Mouse (Mus musculus) kidney, embryonic 14.5 days (tissue): ENCODE results near the gene Commd1. TPM values are rescaled to one million over a fixed set of nuclear protein-coding genes. Genes with fewer than 3 reads are reported as not detected.

Experiments
- ATAC-seq: fragments of 200-750 bp; cut with Nextera tagmentation; 2 replicates; pipeline ENCODE4 v1.8.0; 2017; ENCODE audit warnings: moderate number of reproducible peaks, mild to moderate bottlenecking, moderate TSS enrichment, moderate library complexity; ENCODE audit not compliant: low FRiP score, low TSS enrichment
- H3K27ac ChIP-seq: fragments of 300-500 bp; sonication (generic); 2 replicates; pipeline ENCODE4 v1.5.1; 2014; ENCODE audit warnings: low read depth, mild to moderate bottlenecking, low read length, moderate library complexity, mixed read lengths
- H3K27me3 ChIP-seq: fragments of 300-500 bp; sonication (generic); 2 replicates; pipeline ENCODE4 v1.6.1; 2014; ENCODE audit warnings: mild to moderate bottlenecking, low read length; ENCODE audit not compliant: control insufficient read depth, insufficient read depth
- H3K36me3 ChIP-seq: fragments of 300-500 bp; sonication (generic); 2 replicates; pipeline ENCODE4 v1.6.1; 2014; ENCODE audit warnings: low read length, mixed read lengths; ENCODE audit not compliant: control insufficient read depth, insufficient read depth
- H3K4me1 ChIP-seq: fragments of 300-500 bp; sonication (generic); 2 replicates; pipeline ENCODE4 v1.6.1; 2014; ENCODE audit warnings: low read length, mixed read lengths; ENCODE audit not compliant: control insufficient read depth, insufficient read depth
- H3K4me2 ChIP-seq: fragments of 300-500 bp; sonication (generic); replicated peaks from 2 replicates; pipeline ENCODE4 v1.6.1; 2014; ENCODE audit warnings: low read depth, mild to moderate bottlenecking, low read length
- H3K4me3 ChIP-seq: fragments of 300-500 bp; sonication (generic); 2 replicates; pipeline ENCODE4 v1.5.1; 2014; ENCODE audit warnings: mild to moderate bottlenecking, low read length
- H3K9ac ChIP-seq: fragments of 300-500 bp; sonication (generic); 2 replicates; pipeline ENCODE4 v1.6.1; 2014; ENCODE audit warnings: low read depth, mild to moderate bottlenecking, low read length, moderate library complexity
- H3K9me3 ChIP-seq: fragments of 300-500 bp; sonication (generic); 2 replicates; pipeline ENCODE4 v1.6.1; 2016; ENCODE audit warnings: low read length; ENCODE audit not compliant: control insufficient read depth
- WGBS: fragments of 180-500 bp; shearing (Covaris S2); extraction: QIAGEN DNeasy Blood & Tissue Kit; methylation state at CpG from one replicate; pipeline ENCODE4 v1.1.7; 2014; 5-methylcytosine and 5-hydroxymethylcytosine counted together
- polyA plus RNA-seq: library from polyadenylated mRNA; unstranded; fragments of >200 nt; fragmentation: Nextera tagmentation; extraction: Ambion mirVana; gene quantifications from 2 replicates; pipeline ENCODE4 v1.2.1, GENCODE M21; 2014

Commd1 gene
- 398 and 493 TPM in 2 replicates for polyA plus RNA-seq

DNA sequence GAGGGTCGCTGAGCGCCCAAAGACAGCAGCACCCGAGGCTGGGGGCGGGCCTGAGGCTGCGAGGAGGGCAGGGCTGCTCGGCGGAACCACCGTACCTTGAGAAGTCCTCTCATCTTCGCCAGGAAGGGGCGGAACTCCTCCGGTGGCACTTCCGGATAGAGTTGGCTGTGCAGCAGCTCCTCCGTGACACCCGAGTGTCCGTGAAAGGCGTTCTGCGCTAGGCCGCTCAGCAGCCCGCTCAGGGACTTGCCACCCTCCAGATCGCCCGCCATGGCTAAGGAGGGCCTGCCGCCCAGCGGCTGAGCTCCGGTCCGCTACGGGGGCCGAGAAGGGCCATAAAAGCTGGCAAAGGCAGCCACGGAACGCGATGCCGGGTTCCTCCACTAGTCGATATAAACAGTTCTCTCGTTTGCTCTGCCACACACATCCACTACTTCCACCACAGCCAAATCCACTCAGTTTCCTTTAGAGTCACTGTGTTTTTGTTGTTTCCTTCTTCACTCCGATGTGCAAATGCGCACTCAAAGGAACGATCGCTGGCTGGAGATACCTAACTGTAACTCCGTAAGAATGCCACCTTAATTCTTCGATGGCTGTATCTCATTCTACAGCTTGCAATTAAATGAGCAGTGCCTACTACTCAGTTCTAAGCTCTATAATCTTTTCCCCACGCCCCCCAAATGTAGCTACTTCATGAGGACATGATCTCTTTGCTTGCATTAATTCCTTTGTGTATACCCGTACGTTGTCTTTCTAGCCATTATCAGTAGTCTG lies at the start of gene Commd1, which contains the start of gene Gm28048:
Gene Commd1 (minus strand): TSS at position 399 of the 774 bp plus-strand sequence.
Gene Gm28048 (minus strand): TSS at position 107 of the 774 bp plus-strand sequence.
- WGBS, result 4% methylated on average over 42 of the region's 42 CpGs
- H3K4me2 ChIP-seq, result peak within 1 kb of the TSS; percentile 71
- H3K9ac ChIP-seq, result peak within 1 kb of the TSS; percentile 78
- ATAC-seq, result peak; percentile 96
- H3K36me3 ChIP-seq, result peaks cover 7% of the 10 kb centered on the region; the same call in 1 of the 2 replicates
- no peaks in the 10 kb centered on the region for H3K27me3 ChIP-seq
- H3K27ac ChIP-seq, result peak within 1 kb of the TSS; percentile 94
- peak within 1 kb of the TSS; percentile 63 for H3K4me3 ChIP-seq
- H3K9me3 ChIP-seq, result no peaks in the 10 kb centered on the region
- peaks cover 7% of the 10 kb centered on the region for H3K4me1 ChIP-seq

DNA sequence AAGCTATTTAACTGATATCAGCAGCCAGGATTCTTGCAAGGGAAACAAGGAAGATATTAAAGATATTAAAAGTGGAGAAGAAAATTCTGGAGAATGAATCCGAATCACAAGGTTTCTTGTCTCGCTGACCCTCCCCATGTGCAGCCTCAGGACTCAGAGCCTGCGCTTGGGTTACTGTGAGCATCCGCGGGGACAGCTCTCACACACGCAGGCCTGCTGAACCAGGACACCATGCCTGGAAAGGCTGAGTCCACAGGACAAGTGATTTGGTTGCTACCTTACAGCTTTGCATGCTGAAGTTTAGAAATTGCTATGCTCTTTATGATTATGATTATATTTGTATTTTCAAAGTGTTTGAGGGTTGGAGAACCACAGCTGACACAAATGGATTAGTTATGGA lies 47.2 kb upstream of the Commd1 start:
- no peak overlapping the region for H3K4me3 ChIP-seq
- H3K4me1 ChIP-seq, result no peaks in the 10 kb centered on the region
- H3K27ac ChIP-seq, result no peak overlapping the region
- 85% methylated on average over 6 of the region's 6 CpGs for WGBS
- H3K9ac ChIP-seq, result no peak overlapping the region
- no peaks in the 10 kb centered on the region for H3K27me3 ChIP-seq
- no peaks in the 10 kb centered on the region for H3K9me3 ChIP-seq
- no peaks in the 10 kb centered on the region for H3K36me3 ChIP-seq
- ATAC-seq, result no peak
- H3K4me2 ChIP-seq, result no peak overlapping the region

DNA sequence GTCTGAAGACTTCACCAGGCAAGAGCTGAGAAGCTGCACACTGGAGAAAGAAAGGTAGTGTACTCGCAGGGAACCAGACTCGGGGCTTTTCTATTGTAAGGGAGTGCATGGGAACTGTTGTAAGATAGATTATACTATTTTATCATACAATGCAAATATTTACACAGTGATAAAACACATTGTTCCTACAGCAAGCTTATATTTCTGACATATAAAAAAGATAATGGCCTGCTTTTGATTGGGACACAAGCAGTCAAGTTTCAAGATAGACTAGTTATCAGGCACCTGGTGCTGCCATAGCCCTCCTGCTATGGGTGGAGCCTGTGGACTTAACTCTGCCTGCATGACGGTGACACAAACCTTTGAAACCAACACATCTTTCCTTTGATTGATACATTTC lies 46.8 kb upstream of the Commd1 start:
- H3K27me3 ChIP-seq, result no peaks in the 10 kb centered on the region
- whole genome bisulfite sequencing, result 67% methylated on average over 3 of the region's 3 CpGs
- no peak overlapping the region for H3K4me3 ChIP-seq
- no peaks in the 10 kb centered on the region for H3K4me1 ChIP-seq
- H3K9me3 ChIP-seq, result no peaks in the 10 kb centered on the region
- no peak overlapping the region for H3K27ac ChIP-seq
- H3K36me3 ChIP-seq, result no peaks in the 10 kb centered on the region
- H3K9ac ChIP-seq, result no peak overlapping the region
- no peak overlapping the region for H3K4me2 ChIP-seq
- no peak for ATAC-seq

DNA sequence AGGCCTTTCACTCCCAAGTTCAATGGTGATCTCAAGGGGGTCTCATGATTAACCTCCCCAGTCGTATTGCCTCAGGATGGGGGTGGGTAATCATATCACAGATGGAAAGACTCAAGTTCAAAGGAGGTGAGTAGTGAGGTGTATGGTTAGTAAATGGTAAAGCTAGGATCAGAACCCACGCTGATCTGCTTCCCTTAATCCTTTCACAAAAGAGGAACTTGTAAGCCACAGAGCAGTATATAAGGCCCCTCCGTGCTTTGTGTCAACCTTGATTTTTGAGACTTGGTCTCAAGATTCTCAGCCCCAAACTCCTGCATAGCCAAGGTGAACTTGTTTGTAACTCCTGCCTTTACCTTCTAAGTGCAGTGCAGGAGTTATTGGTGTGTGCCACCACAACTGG lies 42.0 kb upstream of the Commd1 start:
- WGBS, result 82% methylated on average over 3 of the region's 3 CpGs

DNA sequence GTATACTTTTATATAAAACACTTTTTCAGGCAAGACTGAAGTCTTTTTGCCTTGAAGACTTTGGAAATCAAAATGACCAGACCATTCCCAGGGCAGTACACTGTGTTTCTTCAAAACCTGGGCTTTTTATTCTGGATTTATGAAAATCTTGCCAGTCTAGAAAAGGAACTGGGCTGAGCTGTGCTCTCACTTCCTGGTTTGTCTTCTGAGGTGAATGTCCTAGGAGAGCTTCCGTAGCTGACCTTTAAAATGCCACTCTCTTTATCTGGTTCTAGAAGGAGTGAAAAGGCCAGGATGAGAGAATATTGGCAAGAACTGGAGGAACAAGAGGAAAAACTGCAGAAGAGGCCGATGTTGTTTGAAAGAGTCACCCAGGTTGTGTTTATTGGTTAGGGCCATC lies 41.0 kb upstream of the Commd1 start:
- no peak overlapping the region for H3K27ac ChIP-seq
- ATAC-seq, result no peak
- no peak overlapping the region for H3K4me2 ChIP-seq
- WGBS, result 100% methylated on average over 2 of the region's 2 CpGs
- no peaks in the 10 kb centered on the region for H3K27me3 ChIP-seq
- no peak overlapping the region for H3K4me3 ChIP-seq
- no peaks in the 10 kb centered on the region for H3K4me1 ChIP-seq
- H3K9ac ChIP-seq, result no peak overlapping the region
- no peaks in the 10 kb centered on the region for H3K9me3 ChIP-seq
- no peaks in the 10 kb centered on the region for H3K36me3 ChIP-seq

More for the DNA sequence above, 42.0 kb upstream of the Commd1 start:
- Histone ChIP-seq H3K4me1 (no peaks in the 10 kb centered on the region), H3K9me3 (no peaks in the 10 kb centered on the region), H3K36me3 (no peaks in the 10 kb centered on the region), H3K27ac (no peak overlapping the region), H3K4me2 (no peak overlapping the region), H3K9ac (no peak overlapping the region), H3K27me3 (no peaks in the 10 kb centered on the region), H3K4me3 (no peak overlapping the region)
- ATAC-seq, result no peak

DNA sequence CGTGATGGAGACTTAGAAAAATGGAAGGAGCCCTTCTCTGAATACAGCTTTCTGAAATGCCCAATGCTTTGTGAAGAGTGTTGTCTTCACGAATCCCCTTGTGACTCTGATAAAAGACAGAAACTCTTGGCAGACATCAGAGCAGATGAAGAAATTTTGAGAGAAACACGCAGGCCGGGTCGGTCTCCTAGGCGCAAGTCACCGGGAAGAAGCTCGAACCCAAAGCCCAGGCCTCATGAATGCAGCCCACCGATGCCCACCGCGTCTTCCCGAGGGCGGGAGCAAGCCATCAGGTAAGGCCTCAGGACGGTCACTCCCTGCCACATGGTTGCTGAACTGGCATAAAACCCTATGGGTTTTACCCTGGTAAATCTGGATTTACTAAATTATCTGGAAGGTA lies 38.7 kb upstream of the Commd1 start:
- Histone ChIP-seq H3K4me1 (no peaks in the 10 kb centered on the region), H3K4me3 (no peak overlapping the region), H3K36me3 (no peaks in the 10 kb centered on the region), H3K27me3 (no peaks in the 10 kb centered on the region), H3K27ac (no peak overlapping the region), H3K4me2 (no peak overlapping the region), H3K9ac (no peak overlapping the region), H3K9me3 (no peaks in the 10 kb centered on the region)
- ATAC-seq, result no peak
- 95% methylated on average over 14 of the region's 14 CpGs for WGBS

DNA sequence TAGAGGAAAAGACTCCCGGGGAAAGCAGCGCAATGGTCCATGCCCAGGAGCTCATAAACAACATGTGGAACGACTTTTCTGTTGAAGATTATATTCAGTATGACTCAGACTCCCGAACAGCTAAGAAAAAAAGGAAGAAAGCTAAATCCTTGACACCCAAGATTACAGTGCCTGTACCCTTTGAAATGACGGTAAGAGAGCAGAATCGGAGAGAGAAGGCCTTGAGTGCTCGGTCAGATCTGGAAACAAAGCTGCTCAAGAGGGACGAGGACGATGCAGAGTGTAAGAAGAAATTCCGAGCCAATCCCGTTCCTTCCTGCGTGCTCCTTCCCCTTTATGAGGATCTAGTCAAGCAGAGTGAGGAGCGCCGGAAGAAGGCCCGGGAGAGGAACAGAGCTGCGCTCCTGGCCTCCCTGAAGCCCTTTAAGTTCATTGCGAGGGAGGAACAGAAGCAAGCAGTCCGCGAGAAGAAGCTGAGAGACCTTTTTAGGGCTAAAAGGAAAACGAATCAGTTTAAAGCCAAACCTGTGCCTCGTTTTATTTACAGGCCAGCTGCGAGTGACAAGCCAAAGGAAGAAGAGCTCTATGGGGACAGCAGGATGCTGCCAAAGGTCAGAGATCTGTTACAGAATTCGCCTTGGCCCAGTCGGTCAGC lies 38.1 kb upstream of the Commd1 start:
- H3K9ac ChIP-seq, result no peak overlapping the region
- no peak overlapping the region for H3K4me2 ChIP-seq
- no peaks in the 10 kb centered on the region for H3K27me3 ChIP-seq
- H3K27ac ChIP-seq, result no peak overlapping the region
- 52% methylated on average over 24 of the region's 24 CpGs for WGBS
- no peaks in the 10 kb centered on the region for H3K36me3 ChIP-seq
- ATAC-seq, result no peak
- no peaks in the 10 kb centered on the region for H3K4me1 ChIP-seq
- H3K9me3 ChIP-seq, result no peaks in the 10 kb centered on the region
- H3K4me3 ChIP-seq, result no peak overlapping the region

DNA sequence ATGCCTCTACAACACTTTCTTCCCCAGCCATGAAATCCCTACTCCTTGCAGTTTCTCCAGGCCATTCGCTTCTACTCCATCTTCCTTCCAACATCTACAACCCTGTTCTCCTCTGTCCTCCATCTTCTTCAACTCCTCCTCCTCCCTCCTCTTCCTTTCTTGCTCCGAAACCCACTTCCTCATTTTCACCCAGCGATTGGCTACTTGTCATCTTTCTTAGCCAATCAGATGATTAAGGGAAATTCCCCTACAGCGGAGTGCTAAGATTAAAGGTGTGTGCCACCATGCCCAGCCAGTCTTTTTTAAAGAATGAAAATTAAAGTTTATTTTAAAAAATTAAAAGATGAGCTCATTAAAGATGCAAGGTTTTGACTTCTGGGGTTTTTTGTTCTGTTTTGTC lies 35.8 kb upstream of the Commd1 start:
- Histone ChIP-seq H3K4me2 (no peak overlapping the region), H3K4me3 (no peak overlapping the region), H3K4me1 (no peaks in the 10 kb centered on the region), H3K9ac (no peak overlapping the region), H3K27me3 (no peaks in the 10 kb centered on the region), H3K36me3 (no peaks in the 10 kb centered on the region), H3K27ac (no peak overlapping the region), H3K9me3 (no peaks in the 10 kb centered on the region)
- ATAC-seq, result no peak
- 90% methylated on average over 4 of the region's 4 CpGs for WGBS

DNA sequence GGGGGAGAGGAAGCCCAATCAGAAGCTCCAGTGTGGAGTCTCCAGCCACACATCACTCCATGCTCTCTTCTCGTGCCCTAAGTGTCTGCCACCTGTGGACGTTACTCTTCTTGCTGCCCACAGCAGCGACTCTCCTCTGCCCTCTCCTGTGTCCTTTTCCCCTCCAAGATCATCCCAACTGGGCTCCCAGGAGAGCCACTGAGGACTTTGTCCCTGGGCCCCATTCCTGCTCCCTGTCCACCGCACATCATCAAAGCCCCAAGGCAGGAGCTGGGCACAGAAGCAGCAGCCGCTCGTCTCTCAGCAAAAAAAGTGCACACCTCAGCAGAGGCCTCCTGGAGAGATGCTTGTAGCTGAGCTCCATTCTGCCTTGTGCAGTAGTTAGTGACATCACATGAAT lies 32.8 kb upstream of the Commd1 start:
- Histone ChIP-seq H3K27me3 (no peaks in the 10 kb centered on the region), H3K4me2 (no peak overlapping the region), H3K9me3 (no peaks in the 10 kb centered on the region), H3K27ac (no peak overlapping the region), H3K36me3 (no peaks in the 10 kb centered on the region), H3K9ac (no peak overlapping the region), H3K4me3 (no peak overlapping the region), H3K4me1 (no peaks in the 10 kb centered on the region)
- ATAC-seq, result no peak
- 70% methylated on average over 6 of the region's 6 CpGs for WGBS
